Mouse (Mus musculus) G1E (cell line): ENCODE results near the gene Minos1. TPM values are rescaled to one million over a fixed set of nuclear protein-coding genes. Genes with fewer than 3 reads are reported as not detected.
A peak's percentile ranks its signal among the peaks of the same experiment; 100 is the strongest.

Experiments used
- ATAC-seq: 2 replicates; pipeline ENCODE4 v1.8.0; 2016; ENCODE audit warnings: mild to moderate bottlenecking; ENCODE audit not compliant: insufficient number of reproducible peaks, poor library complexity, low FRiP score, severe bottlenecking; ENCODE audit errors: extremely low read depth
- DNase-seq: peaks from one replicate; pipeline ENCODE4 v3.0.0; 2012; ENCODE audit warnings: low spot score
- H3K27me3 ChIP-seq: 2 replicates; pipeline ENCODE4 v1.6.1; 2012; ENCODE audit warnings: mild to moderate bottlenecking, low read length, inconsistent platforms; ENCODE audit not compliant: insufficient read depth
- H3K36me3 ChIP-seq: replicated peaks from 2 replicates; pipeline ENCODE3; 2012; ENCODE audit warnings: mild to moderate bottlenecking, inconsistent platforms
- H3K4me1 ChIP-seq: 2 replicates; pipeline ENCODE4 v1.6.1; 2012; ENCODE audit warnings: low read depth, low read length, inconsistent platforms, mixed read lengths; ENCODE audit not compliant: insufficient read depth
- H3K4me3 ChIP-seq: 2 replicates; pipeline ENCODE4 v1.5.1; 2012; ENCODE audit warnings: low read depth, mild to moderate bottlenecking, inconsistent platforms, low read length, moderate library complexity, mixed read lengths
- H3K9me3 ChIP-seq: replicated peaks from 2 replicates; pipeline ENCODE4 v1.6.1; 2012; ENCODE audit warnings: inconsistent platforms
- CTCF ChIP-seq: IDR thresholded peaks from 2 replicates; pipeline ENCODE4 v1.5.1; 2012; ENCODE audit warnings: low read depth, low read length, inconsistent platforms, mixed read lengths
- GATA1 ChIP-seq: IDR thresholded peaks from 2 replicates; pipeline ENCODE4 v1.6.1; 2012; ENCODE audit warnings: borderline replicate concordance, low read length, inconsistent platforms, mixed read lengths
- GATA2 ChIP-seq: IDR thresholded peaks from 2 replicates; pipeline ENCODE4 v1.6.1; 2012; ENCODE audit warnings: low read depth, low read length, inconsistent platforms, borderline replicate concordance
- POLR2AphosphoS5 ChIP-seq: IDR thresholded peaks from 2 replicates; pipeline ENCODE4 v1.6.1; 2012; ENCODE audit warnings: low read depth, low read length, inconsistent platforms; ENCODE audit not compliant: insufficient replicate concordance
- TAL1 ChIP-seq: conservative IDR thresholded peaks from 2 replicates; pipeline ENCODE4 v1.6.1; 2012; ENCODE audit warnings: low read depth, low read length, inconsistent platforms, mixed read lengths
- polyA plus RNA-seq: library from polyadenylated mRNA; stranded (reverse); fragments of >175 nt; gene quantifications from 2 replicates; pipeline ENCODE4 v1.2.3, GENCODE M21; 2012
- total RNA-seq, 2 experiments: library from RNA; stranded (forward) in 1 of 2; stranded (reverse) in 1 of 2; fragments of 200-1000 nt in 1 of 2; fragments of >200 nt in 1 of 2; fragmentation: Nextera tagmentation in 1 of 2; gene quantifications; 2 replicates each; pipeline ENCODE4 v1.2.3; 2014 to 2017

Minos1 gene
- total and polyA plus RNA-seq, 3 experiments, result 12.8 to 342 (median 323) TPM

GRCm38 (mm10) chr4:139133109-139133508 lies 2.2 kb upstream of the Minos1 start:
- H3K4me1 ChIP-seq, result peaks cover 39% of the 10 kb centered on the region
- no peak overlapping the region for H3K4me3 ChIP-seq
- no peaks in the 10 kb centered on the region for H3K27me3 ChIP-seq
- DNase-seq, result no peak
- H3K36me3 ChIP-seq, result peaks cover 10% of the 10 kb centered on the region
- 0 out of 2 replicates have a peak, but pooled peaks cover 3% of the 10 kb centered on the region for H3K9me3 ChIP-seq
- ATAC-seq, result no peak
- TF ChIP-seq CTCF, result no peak
- no peak for TF ChIP-seq GATA1
- TF ChIP-seq TAL1, result no peak
- no peak for TF ChIP-seq GATA2
- no peak for TF ChIP-seq POLR2AphosphoS5

- DNase-seq (no peak), ATAC-seq (peak; percentile 42)
- Histone ChIP-seq H3K4me1 (peaks cover 44% of the 10 kb centered on the region), H3K36me3 (peaks cover 16% of the 10 kb centered on the region), H3K27me3 (no peaks in the 10 kb centered on the region), H3K9me3 (peaks cover under 1% of the 10 kb centered on the region), H3K4me3 (peak overlapping the region; percentile 63; the same call in 1 of the 2 replicates)
- TF ChIP-seq GATA1 (no peak), TAL1 (no peak), GATA2 (no peak), CTCF (no peak), POLR2AphosphoS5 (no peak)
These were observed 1.2 kb upstream of the Minos1 start for GRCm38 (mm10) chr4:139131858-139132672.

- no peaks in the 10 kb centered on the region for H3K27me3 ChIP-seq
- peak overlapping the region; percentile 99 for H3K4me3 ChIP-seq
- DNase-seq, result peak; percentile 43
- peaks cover 58% of the 10 kb centered on the region for H3K4me1 ChIP-seq
- peaks cover 7% of the 10 kb centered on the region for H3K9me3 ChIP-seq
- ATAC-seq, result no peak
- H3K36me3 ChIP-seq, result peaks cover 28% of the 10 kb centered on the region
- TF ChIP-seq GATA1, result no peak
- no peak for TF ChIP-seq GATA2
These were observed 860 bp downstream of the Minos1 start for GRCm38 (mm10) chr4:139129806-139130700.

GRCm38 (mm10) chr4:139126475-139126874 lies 4.4 kb downstream of the Minos1 start:
- Histone ChIP-seq H3K27me3 (no peaks in the 10 kb centered on the region), H3K36me3 (peaks cover 49% of the 10 kb centered on the region), H3K4me1 (peaks cover 76% of the 10 kb centered on the region), H3K9me3 (peaks cover 7% of the 10 kb centered on the region), H3K4me3 (no peak overlapping the region)
- DNase-seq (no peak), ATAC-seq (no peak)
- TF ChIP-seq GATA2 (no peak), POLR2AphosphoS5 (no peak), GATA1 (no peak), CTCF (no peak), TAL1 (no peak)

- peaks cover 52% of the 10 kb centered on the region for H3K36me3 ChIP-seq
- no peaks in the 10 kb centered on the region for H3K27me3 ChIP-seq
- H3K4me3 ChIP-seq, result no peak overlapping the region
- no peak for DNase-seq
- TF ChIP-seq GATA2 (no peak), TAL1 (no peak), GATA1 (no peak), CTCF (no peak), POLR2AphosphoS5 (no peak)
- ATAC-seq, result no peak
- peaks cover 86% of the 10 kb centered on the region for H3K4me1 ChIP-seq
- peaks cover 7% of the 10 kb centered on the region for H3K9me3 ChIP-seq
These were observed 6.0 kb downstream of the Minos1 start for GRCm38 (mm10) chr4:139124940-139125339.

GRCm38 (mm10) chr4:139122557-139122956 lies 8.4 kb downstream of the Minos1 start:
- DNase-seq (no peak), ATAC-seq (no peak; the same call in 1 of the 2 replicates)
- TF ChIP-seq POLR2AphosphoS5, result no peak
- Histone ChIP-seq H3K4me1 (peaks cover 85% of the 10 kb centered on the region), H3K36me3 (peaks cover 59% of the 10 kb centered on the region), H3K4me3 (no peak overlapping the region), H3K27me3 (no peaks in the 10 kb centered on the region), H3K9me3 (peaks cover 7% of the 10 kb centered on the region)
